Mouse (Mus musculus) mature B cell (primary cell): ENCODE data around the gene Rreb1.

Source experiments
- in situ Hi-C: fragments of 300-500 bp; cut with MboI; formaldehyde crosslinking; loops from 2 replicates; pipeline ENCODE4 v1.14.3; 2019

The Rreb1 gene

DNA sequence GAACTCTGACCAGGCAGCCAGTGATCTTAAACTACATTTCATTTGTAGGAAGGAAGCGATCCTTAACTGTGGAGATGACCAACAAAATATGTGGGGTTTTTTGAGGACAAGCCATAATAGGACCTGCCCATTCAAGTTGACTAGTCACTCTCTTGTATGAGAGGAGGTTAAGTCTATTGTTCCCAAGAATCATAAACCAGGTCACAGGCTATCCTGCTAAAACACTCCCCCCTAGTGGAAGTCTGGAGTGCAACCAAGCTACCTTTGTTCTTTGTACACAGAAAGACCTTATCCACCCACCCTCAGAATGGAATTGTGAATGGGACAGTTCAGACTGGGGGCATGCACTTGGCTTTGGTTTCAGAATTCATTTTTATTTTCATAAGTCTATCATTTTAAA lies 166.1 kb downstream of the Rreb1 start:
- in situ Hi-C loops, result no loop called here

DNA sequence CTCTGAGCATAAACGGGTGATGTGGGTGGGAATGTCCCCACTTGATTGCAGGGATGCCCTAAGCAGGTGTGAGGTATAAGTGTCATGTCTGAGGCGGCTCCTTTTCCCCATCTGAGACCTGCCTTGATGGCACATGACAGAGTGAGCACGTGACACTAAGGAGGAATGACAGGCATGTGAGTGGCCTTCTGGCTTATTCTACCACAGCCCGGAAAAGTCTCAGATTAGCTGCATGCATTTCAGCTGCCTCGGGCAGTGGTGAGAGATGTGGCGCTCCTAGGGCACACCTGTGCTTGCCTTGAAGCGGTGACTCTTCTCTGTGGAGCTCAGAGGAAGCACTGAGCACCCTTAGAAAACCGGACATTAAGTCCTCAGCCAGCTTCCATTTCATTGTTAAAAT lies 167.2 kb downstream of the Rreb1 start:
- in situ Hi-C loops, result no loop called here

DNA sequence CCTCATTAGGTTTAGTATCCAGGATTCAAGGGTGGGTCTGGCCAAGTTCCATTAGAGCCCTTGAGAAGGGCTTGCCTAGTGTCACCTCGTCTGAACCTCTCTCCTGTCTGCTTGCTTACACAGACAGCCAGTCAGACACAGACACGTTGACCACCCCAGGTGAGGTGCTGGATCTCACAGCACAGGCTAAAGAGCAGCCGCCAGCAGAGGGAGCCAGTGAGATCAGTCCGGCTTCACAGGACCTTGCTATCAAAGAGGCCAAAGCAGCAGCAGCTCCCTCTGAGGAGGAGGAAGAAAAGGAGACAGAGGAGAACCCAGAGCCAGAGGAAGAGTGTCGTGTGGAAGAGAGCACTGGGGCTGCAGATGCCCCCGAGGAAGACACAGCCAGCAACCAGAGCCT lies 168.5 kb downstream of the Rreb1 start:
- in situ Hi-C loops, result no loop called here

DNA sequence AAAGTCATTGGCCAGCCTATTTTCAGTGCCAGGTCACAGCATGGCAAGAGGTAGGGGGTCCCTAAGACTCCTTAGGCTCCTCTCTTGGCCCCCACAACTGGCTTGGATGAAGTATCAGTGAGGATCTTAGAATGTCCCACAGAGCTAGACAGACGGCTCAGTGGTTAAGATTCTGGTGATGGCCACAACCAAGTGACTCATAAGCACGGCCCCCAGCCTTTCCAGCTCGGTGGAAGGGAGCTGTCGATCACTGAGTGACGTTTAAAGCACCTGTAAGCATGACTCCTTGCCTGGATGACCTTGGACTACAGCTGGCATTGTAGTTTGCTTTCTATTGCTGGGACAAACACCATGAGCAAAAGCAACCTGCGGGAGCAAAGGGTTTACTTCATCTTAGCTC lies 174.8 kb downstream of the Rreb1 start:
- in situ Hi-C loops, result no loop called here

DNA sequence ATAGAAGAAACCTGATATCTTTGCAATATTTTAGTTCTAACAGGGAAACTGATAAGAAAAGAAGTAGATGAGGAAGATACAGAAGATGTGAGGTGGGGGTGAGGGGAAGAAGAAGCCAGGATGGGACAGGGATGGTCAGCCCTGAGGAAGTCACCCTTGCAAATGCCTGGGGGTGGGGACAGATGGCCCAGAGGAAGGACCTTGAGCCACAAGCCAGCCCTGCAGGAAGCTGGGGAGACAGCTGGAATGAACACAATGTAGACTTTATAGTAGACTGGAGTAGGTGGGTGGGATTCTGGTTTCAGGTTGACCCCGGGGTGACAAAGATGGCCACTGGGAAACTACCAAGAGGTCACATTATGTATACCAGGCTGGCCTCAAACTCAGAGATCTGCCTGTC lies 176.1 kb downstream of the Rreb1 start:
- in situ Hi-C loops, result no loop called here

DNA sequence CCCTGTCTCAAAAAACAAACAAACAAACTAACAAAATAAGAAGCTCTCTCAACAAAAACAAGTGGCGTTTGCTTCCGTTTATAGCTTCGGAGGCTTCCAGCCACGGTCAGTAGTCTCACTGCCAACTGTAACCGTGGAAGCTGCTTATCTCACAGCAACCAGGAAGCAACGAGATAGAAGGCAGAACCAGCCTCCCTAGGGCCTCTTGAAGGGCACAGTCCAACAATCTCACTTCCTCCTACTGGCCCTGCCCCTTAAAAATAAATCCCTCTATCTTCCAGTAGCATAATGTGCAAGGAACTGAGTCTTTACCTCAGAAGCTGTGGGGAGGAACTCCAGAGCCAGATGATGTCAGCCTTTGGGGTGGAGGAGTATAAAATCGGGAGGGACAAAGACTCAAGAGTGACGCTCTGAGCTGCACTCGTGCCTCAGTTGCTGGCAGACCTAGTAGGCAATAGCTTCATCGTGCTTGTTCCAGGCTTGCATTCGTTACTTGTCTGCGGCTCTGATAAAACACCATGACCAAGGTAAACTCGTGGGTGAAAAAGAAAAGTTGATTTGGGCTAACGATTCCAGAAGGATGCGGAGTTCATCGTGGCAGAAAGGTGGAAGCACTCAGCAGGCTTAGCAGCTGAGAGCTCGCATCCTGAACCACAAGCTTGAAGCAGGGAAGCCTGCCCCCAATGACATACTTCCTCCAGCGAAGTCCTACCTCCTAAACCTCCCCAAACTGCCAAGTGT lies 180.5 kb downstream of the Rreb1 start:
- in situ Hi-C loops, result no loop called here

DNA sequence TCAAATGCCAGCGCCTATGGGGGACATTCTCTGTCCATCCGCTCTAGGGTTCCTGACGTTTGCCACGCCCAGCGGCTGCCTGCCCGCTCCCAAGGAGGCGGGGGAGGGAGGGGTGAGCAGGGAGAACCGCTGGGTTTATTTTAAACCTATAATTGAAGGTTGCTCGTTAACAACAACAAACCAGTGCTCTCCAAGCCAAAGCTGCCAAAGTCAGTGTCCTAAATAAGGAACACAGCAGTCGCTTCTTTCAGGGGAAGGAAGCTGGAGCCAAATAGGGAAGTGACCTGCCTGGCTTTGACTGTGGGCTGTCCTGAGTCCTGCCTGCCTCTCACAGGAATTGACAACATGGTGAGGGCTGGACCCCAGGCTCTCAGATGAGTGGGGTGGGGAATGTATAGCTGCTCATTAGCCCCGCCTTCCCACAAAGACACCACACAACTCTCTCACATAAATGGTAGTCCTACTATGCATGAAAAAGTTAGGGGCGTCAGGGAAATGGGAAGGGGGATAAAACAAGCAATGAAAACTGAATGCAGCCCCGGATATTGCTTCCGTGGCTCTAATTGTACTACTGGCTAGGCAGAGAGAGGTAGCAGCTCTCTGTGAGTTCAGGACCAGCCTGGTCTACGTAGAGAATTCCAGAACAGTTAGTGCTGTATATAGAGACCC lies 181.2 kb downstream of the Rreb1 start:
- in situ Hi-C loops, result no loop called here

DNA sequence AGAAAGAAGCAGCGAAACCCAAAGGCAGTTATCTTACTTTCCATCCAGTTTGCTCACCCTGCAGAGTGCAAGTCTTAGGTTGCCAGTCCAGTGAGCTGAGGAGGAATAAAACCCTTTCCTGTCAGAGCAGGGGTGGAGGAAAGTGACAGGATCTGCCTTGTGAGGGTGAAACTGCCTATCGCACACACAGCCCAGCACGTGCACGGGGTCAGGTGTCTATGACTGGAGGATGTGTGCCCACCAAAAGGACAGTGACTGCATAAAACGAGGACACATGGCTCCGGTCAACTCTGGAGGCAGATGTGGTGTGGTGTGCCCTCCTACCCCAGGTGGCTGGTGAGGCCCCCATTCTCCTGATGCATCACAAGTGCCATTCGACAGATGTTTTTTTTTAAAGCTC lies 181.7 kb downstream of the Rreb1 start:
- in situ Hi-C loops, result no loop called here

DNA sequence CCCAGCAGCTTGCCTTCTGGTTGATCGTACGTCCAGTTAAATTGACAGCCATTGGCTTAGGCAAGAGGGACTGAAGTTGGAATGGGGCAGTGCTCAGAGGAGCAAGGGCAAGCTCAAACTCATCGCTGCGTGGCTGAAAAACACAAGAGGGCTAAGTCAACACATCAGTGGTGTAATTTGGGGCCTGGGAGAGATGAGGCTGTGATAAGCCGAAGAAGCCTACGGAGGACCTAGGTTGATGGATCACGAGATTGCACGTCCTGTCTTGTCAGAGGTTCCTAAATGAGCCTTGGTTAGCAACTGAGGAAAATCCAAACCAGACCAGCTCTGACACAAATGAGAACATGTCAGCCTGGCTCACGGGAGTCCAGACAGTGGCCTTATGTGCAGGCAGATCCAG lies 184.3 kb downstream of the Rreb1 start:
- in situ Hi-C loops, result no loop called here

DNA sequence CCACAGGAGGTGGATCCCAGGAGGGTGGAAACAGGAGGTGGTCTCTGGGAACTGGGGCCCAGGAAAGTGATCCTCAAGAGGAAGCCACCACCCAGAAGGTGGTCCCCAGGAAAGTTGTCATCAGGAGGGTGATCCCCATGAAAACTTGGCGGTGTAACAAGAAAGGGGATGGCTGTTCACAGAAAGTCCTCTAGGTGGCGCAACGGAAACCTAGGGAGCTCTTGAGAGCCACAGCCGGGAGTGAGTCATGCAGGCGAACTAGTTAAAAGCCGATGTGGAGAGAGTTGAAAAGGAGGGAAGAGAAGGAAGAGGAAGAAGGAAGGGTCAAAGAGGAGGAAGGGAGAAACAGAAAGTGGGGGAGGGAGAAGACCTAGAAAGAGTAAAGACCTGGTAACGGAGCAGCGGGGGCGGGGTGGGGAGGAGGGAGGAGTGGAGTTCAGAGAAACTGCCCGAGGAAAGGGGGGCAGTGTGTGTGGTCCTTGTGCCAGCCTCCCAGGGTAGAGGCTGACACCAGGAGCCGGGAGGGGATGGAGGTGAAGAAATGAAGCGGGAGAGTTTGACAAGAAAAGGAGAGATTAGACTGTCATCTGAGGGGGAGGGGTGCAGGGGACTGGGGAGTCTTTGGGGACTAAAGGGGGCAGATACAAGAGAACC lies 185.3 kb downstream of the Rreb1 start:
- in situ Hi-C loops, result no loop called here

DNA sequence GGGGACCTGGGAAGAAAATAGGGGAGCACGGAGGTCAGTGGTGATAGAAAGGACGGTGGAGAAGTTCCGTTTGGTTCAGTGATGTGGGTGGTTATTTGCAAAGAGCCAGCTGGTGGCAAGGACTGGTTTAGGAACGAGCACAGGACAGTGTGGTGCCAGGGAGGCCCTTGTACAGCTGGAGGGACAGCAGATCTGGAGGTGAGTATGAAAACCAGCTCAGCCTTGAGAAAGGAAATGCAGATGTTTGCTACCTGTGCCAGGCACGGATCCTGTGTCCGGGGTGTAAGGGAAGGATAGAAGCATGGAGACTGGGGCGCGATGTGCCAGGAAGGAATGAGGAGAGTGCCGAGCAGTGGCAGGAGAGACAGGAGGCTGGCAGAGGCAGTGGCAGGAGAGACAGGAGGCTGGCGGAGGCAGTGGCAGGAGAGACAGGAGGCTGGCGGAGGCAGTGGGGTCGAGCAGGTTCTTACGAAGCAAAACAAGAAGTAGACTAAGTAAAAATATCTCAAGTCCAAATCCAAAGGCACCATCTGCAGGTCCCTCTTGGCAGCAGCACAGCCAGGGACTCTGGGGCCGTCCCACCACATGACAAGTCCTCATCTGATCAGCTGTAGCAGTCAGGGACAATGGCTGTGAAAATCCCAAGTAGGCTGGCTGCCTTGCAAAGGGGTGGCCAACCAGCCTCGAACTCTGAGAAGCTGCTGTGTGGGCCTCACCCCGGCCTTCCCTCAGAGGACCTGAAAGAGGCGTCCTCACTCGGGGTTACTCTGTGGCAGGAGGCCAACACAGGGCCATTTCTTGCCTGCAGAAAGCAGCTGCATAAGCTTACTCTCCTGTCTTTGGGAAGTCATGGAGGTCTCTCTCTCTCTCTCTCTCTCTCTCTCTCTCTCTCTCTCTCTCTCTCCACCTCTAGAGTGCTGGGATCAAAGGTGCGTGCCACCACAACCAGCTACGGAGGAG lies 186.2 kb downstream of the Rreb1 start:
- in situ Hi-C loops, result no loop called here

DNA sequence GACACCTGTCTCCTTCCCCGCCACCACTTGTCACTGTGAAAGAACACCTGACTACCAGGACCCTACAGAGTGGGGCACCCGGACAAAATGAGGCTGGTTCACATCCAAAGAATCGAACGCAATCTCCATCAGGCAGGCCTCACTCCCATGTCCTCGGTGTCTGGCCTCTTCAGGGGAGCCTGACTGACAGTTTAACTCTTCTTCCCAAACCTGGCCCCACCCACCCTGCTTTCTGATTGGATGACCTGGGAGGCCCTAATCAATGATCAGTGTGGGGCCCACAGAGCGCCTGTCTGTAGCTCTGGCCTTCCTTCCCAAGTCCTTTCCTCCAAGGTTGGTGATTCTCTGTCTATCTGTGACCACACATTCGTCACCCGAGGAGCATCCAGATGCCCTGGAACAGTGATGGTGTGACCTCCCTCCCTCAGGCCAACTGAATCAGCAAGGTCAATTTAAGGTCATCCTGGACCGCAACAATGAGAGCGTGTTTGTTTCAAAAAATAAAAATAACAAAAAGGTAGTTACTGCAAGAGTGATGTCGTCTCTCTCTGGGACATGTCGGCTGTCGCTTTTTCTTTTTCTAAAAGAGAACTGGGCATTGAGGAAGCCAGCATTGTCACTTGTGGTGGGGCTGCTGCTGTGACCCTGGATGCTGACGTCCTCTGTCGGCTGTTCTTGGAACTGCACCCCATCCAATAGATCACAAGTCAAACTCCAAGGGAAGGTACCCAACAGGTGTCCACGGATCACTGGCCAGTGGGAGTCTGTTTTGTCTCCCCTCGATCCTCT lies 187.1 kb downstream of the Rreb1 start:
- in situ Hi-C loops, result no loop called here

DNA sequence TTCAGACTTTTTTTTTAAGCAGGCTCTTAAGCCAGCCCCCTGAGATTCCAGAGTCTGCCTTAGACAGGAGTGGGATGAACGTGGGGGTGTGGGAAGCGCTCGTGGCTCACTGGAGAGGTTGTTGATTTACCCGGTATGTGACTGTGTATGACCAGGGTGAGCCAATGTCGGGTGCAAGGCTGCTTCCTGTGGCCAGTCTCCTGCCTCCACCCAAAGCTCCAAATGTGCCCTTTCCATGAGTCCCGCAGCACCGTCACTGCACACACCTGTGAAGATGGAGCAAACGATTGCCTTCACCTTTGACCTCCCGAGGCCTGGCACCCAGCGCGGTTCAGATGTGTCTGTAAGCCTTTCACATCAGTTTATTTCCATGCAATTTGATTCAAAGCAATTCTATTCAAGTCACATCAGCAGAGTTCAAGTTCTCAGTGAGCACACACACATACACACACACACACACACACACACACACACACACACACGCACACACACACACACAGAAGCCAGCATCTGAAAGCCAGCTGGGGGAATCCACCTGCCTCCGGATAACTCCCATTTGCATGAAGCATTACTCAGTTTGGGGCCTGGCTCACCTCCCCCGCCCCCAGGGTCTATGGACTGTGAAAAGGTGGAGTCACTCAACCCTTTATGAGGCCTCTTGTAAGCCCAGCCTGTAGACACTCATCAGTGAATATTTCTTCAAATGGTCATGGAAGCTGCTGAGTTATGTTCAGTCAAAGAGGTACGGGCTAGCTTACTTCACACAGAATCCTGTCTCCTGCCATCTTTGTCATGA lies 188.3 kb downstream of the Rreb1 start:
- in situ Hi-C loops, result no loop called here

DNA sequence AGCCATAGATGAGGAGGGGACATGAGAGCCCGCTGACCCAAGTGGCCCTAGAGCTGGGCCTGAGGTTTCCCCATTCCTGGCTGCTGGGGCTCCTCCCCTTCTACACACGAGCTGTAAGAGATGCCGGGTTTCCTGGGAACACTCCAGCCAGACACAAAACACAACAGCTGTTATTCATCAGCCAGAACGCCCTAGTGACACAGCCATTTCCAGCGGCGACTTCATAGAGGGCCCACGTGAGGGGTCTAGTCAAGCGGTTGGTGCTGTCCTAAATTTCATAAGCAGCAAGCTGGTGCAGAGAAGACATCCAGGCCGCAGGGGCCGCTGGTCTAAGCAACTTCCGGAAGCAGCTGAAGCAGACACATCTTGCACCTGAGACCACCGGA lies 188.8 kb downstream of the Rreb1 start:
- in situ Hi-C loops, result no loop called here

DNA sequence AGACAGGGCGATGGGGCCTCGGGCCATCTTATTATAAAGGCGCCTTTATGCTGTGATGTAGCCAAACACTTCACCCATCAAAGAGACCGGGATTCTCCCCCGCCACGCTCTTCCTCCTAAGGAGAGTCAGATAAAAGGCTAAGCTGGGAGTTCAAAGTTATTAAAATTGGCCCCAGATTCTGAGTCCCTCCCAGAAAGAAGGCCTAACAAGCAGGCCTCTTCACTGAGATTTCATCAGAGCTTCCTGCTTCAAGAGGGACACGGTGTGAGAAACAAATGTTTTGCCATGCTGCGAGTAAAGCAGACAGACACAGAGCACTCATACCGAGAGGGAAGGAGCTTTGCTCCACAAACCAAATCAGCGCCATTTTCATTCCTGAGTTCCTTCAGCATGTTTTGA lies 189.4 kb downstream of the Rreb1 start:
- in situ Hi-C loops, result no loop called here

DNA sequence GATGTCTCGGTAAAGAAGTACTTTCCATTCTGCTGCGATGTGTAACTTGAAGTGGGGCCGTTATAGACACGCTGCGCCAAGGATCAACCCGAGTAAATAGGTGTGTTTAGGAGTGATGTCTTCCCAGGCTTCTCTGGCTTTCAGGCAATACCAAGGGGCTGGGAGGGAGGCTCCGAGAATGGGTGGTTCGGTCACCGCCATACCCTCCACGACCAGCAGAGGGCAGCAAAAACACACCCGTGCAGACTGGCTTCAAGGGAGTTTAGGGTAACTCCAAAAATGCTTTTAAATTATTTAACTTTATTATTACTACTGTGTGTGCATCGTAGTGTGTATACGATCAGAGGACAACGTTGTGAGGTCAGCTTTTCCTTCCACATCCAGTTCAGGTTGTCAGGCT lies 191.1 kb downstream of the Rreb1 start:
- in situ Hi-C loops, result no loop called here

DNA sequence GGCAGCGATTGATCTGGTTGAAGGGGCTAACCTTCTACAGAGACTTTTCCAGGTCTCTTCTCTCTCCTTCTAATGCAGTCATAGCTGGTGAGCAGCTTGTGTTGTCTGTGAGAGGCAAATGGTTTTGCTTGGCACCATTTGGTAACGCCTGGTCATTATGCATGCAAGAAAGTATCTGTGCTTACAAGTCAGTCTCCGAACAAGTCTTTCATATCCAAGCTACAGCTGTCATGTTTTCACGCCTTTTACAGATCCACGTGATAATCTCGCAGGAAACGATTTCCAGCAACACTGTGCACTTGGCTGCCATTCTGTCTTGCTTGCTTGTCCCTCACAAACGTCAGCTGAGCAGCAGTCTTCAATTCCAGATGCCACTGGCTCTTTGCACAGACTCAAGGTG lies 191.8 kb downstream of the Rreb1 start:
- in situ Hi-C loops, result no loop called here

DNA sequence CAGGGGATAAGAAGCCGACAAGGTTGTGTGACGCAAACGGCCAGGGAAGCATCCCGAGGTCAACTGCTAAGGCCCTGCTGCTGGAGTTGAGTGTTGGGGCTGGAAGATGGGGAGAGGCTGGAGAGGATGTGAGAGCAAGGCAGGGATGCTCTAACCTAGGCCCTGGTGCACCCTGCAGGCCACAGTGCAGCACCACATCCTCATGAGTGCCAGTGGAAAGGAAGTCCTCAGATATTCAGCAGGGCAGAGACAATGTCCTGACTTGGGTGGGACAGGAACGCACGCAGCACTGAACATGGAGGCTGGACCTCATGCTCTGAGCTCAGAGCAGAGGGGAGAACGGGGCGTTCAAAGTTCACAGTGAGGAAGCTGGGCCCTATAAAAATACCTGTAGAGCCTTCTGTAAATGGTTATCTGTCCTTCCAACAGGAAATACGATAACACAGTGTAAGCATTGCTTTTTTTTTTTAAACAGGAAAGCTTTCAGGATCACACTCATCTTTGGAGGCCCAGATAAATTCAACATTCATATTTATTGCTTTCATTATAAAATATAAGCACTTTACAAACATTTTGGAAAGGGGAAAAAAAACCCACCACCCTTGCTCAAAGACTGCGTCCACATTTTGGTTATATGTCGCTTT lies 192.8 kb downstream of the Rreb1 start:
- in situ Hi-C loops, result no loop called here

DNA sequence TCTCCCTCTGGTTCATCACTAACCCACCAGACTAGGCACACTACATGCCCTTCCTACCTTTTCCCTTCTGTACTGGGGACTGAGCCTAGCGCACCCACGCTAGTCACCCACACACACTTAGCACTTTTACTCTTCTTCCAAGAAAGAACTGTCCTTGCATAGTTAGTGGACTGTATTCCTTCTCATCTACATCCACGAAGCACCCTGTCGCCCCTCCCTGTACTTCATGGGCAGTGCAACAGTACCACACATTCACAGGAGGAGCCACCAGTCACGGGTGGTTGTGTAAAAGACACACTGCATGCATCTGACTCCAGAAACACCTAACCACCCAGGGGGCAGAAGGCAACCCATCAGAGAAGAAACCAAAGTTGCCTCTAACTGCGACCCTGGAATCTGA lies 195.8 kb downstream of the Rreb1 start:
- in situ Hi-C loops, result no loop called here

DNA sequence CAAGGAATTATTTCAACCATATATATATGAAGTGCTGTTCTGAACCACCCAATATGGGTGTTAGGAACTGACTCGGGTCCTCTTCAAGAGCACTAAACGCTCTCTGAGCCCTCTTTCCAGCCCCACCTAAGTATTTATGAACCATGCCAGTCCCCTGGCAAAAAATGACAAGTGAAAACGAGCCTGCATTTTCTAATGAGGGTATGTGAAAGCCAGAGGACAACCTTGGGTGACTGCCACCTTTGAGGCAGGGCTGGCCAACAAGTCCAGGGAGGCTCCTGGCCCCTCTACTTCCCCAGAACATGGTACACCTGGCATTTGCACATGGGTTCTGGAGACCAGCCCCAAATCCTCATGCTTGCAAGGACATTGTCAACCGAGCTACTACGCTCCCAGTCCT lies 196.5 kb downstream of the Rreb1 start:
- in situ Hi-C loops, result no loop called here
